Mouse (Mus musculus): ENCODE measurements at regions not wholly inside any gene's neighbourhood (a gene's known extent, or its start where the extent isn't known, plus 50 kb on each side); places are given as distances from the start of the nearest gene placed in this dataset.

GRCm38 (mm10) chr3:132017485-132018261 lies 67.4 kb upstream of the Dkk2 start:
- DNase-seq (ENCODE audit: low spot score in 2 of 2), result no peak

DNA sequence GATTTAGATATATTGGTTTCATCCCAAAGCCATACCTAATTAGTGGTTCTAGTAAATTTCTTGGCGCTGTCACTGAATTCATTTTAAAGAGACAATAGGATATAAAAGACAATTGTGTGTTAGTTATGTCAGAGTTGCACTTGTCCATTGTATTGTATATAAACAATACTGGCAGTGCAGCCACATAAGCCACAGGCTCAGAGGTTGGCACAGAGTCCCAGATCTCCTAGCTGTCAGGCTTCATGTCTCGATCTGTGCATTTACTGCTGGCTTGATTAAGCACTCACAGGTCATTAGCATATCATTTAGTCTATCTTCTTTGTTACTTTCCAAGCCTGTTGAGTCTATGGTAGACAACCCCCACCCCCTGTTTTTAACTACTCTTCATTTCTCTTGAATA lies 66.6 kb upstream of the Dkk2 start:
- no peak for DNase-seq (ENCODE audit: low spot score in 2 of 2)

GRCm38 (mm10) chr3:132022032-132022431 lies 63.1 kb upstream of the Dkk2 start:
- DNase-seq (ENCODE audit: low spot score in 2 of 2), result no peak

GRCm38 (mm10) chr3:132023342-132023741 lies 61.8 kb upstream of the Dkk2 start:
- DNase-seq (ENCODE audit: low spot score in 2 of 2), result no peak

DNA sequence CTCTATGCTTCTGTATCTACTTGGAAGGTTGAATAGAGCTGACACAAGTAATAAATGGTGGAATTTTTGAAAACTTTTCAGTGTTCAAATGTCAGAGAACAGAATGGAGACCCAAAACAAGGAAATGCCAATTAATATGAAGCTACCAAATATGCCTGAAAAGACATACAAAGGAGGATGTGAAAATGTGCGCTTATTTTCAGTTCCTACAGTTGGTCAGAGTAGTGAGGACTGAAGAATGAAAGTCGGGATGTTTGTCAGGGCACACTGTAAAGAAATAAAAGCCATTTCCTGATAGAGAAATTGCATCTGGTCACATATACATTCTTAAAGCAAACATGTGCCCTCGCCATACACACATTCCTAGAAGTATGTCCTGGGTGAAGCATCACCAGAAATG lies 56.0 kb upstream of the Dkk2 start:
- DNase-seq (ENCODE audit: low spot score in 2 of 2), result no peak

GRCm38 (mm10) chr3:132033078-132033713 lies 51.9 kb upstream of the Dkk2 start:
- no peak for DNase-seq (ENCODE audit: low spot score in 2 of 2)

DNA sequence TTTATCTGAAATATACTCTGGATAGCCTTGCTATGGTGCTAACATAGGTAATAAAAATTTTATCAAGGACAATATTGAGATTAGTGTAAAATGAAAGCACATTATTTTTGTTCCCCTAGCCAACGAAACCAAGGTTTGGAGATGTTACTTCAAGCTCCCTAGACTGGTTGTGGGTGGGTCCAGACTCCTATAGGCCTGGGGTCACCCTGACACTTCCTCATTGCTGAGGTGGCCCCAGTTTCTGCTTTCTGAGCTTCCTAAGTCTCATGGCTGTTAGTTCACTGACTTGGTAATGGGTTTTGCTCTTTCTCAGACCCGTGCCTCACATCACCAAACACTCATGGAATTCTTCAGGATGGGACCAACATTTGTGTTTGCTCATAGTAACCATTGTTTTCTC lies 49.9 kb upstream of the Dkk2 start:
- DNase-seq (ENCODE audit: low spot score in 2 of 2), result no peak

Data from frontal cortex, postnatal 14 days (tissue).